Mouse (Mus musculus) brain, embryonic 14.5 days (tissue): ENCODE measurements around the gene Eci3.

Source experiments
- CTCF ChIP-seq: fragments of 200-500 bp; IDR thresholded peaks from 2 replicates; pipeline ENCODE4 v1.5.1; 2012; ENCODE audit warnings: inconsistent platforms, mild to moderate bottlenecking, moderate library complexity, borderline replicate concordance; ENCODE audit not compliant: insufficient read depth, insufficient read length; ENCODE audit errors: extremely low read depth
- POLR2A ChIP-seq: fragments of 200-500 bp; IDR thresholded peaks from 2 replicates; pipeline ENCODE4 v1.6.1; 2012; ENCODE audit warnings: mild to moderate bottlenecking, inconsistent platforms, borderline replicate concordance; ENCODE audit not compliant: poor library complexity, insufficient read depth, insufficient read length, severe bottlenecking; ENCODE audit errors: extremely low read depth

- no peak for TF ChIP-seq CTCF
- TF ChIP-seq POLR2A = no peak
Measured at GRCm38 (mm10) chr13:34977410-34977809, 13.8 kb upstream of the Eci3 start.
